Mouse (Mus musculus) frontal cortex, postnatal 10 days (tissue): Measurements from ENCODE around the gene Hsf5.

Source experiments
- DNase-seq, 2 experiments: peaks; one replicate each; pipeline ENCODE4 v3.0.0; 2022; ENCODE audit warnings: low spot score in 2 of 2, mixed read lengths in 1 of 2

Hsf5 gene

GRCm38 (mm10) chr11:87639206-87639605 is 22.2 kb downstream of the Hsf5 start:
- DNase-seq: peak in 1 of 2 experiments; percentile 22

GRCm38 (mm10) chr11:87642865-87643264 is 25.9 kb downstream of the Hsf5 start:
- DNase-seq: no peak

GRCm38 (mm10) chr11:87654693-87655092 is 37.7 kb downstream of the Hsf5 start:
- DNase-seq: no peak

DNA sequence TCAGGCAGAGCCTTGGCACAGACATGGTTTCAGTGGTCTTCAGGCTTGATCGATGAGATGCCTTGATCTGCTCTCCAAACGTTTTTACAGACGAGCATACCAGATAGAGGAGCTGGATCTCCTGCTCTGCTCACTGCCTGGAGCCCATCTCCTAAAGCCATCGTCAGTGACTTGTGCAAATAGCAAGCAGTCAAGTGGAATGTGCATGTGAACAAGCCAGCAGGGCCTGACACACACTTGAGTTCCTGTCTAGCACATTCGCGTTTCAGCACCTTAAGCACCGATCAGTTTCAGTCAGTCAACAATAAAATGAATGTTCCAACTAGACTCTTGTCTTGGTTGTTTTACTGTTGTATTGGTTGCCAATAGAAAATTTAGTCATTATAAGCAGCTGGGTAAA is 42.3 kb downstream of the Hsf5 start:
- DNase-seq: no peak

DNA sequence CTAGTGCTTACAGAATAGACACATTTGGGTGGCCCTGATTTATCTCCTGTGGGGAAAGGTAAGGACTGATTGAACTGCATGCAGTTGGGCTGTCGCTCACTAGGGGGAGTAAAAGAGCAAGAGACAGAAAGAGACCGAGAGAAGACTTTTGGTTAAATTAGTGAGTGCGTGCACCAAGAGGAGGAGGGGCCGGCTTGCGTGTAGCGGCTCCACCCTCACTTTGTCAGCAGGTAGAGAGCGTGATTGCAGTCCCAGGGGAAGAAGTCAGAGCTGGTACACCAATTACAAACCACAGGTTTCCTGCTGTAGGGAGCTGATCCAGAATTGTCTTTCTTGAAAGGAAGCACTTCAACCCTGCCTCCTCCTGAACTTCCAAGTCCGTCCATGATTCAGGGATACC is 45.4 kb downstream of the Hsf5 start, which contains the start of gene Rnf43:
TSS of gene Rnf43 (plus strand) at position 316 of the 400 bp plus-strand sequence.
- DNase-seq: peak; percentile 48 to 74

GRCm38 (mm10) chr11:87662822-87663221 is 45.9 kb downstream of the Hsf5 start:
- no peak for DNase-seq

- no peak for DNase-seq
These were observed 47.0 kb downstream of the Hsf5 start for GRCm38 (mm10) chr11:87663948-87664347.

GRCm38 (mm10) chr11:87664521-87664920 is 47.6 kb downstream of the Hsf5 start:
- DNase-seq: no peak

DNA sequence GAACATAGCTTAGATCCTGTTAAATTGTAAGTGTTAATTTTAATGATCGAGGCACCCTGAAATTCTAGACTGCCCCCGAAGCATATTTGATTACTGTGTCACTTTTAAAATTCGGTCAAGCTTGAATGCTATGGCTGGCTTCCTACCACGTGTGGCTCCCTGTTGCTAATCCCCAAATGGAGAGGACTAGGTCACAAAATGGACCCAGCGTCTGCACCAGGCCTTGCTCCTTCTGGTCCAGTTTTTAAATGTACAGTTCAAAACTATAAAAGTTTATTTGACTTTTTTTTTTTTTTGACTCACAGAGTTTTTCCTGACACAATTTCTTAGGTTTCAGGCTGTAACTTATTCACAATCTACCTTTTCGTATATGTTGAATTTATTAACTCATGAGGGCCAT is 48.3 kb downstream of the Hsf5 start:
- no peak for DNase-seq

- no peak for DNase-seq
These were observed 48.7 kb downstream of the Hsf5 start for GRCm38 (mm10) chr11:87665658-87666057.

DNA sequence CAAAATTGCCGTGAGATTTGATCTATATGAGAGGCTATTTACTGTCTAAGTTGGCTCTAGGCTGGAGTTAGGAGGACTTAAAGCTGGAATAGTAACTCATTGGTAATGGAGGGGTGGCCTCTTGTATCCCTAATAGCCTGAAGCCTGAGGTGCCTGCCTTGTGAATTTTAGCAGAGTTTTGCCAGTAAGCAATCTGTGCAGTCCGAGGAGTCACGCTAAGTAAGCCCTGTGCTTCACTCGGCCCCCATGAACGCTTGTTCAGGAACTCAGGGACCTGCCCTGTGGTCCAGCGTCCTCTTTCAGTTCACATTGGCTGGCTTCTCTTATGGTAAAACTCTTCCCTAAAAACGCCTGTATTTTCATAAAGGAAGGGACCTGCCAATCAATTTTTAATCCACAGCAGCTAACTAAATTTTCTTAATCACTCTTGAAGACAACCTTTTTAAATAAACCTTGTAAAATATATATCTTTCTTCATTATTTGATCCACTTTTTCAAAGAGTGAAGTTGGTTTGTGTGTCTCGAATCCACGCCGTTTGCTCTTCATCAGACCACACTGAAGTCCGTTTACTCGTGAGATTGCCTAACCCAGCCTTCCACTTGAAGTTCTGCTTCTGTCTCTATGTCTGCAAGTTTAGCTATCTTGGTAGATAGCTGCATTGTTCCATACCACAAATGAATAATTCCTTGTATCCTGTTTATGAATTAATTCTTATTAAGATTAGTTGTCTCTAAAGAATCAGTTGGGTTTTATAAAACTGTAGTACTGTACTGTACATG is 49.5 kb downstream of the Hsf5 start:
- no peak for DNase-seq

- DNase-seq: no peak
These were observed 50.4 kb downstream of the Hsf5 start for GRCm38 (mm10) chr11:87667107-87668090.

- DNase-seq: no peak
These were observed 56.3 kb downstream of the Hsf5 start for GRCm38 (mm10) chr11:87673282-87673681.

DNA sequence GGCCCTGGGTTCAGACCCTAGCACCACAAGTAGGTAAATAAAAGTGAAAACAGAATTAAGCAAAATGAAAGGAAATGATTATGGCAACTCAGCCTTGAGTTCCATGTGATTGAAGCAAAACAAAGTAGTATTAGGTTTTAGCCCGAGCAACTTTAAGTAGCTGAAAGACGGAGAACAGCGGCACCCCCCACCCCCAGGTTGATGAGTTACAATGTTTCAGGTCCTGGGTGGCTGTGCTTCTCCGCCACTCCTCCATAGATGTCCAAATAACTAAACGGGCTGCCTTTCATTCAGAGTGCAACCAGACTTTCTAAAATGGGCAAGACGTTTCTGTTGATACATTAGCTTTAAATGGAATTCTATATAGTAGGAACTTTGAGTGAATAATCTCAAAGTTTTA is 58.6 kb downstream of the Hsf5 start:
- DNase-seq: no peak

GRCm38 (mm10) chr11:87677756-87678155 is 60.8 kb downstream of the Hsf5 start:
- no peak for DNase-seq

- no peak for DNase-seq
These were observed 61.6 kb downstream of the Hsf5 start for GRCm38 (mm10) chr11:87678545-87678944.

- DNase-seq: no peak
These were observed 62.0 kb downstream of the Hsf5 start for GRCm38 (mm10) chr11:87678976-87679375.

DNA sequence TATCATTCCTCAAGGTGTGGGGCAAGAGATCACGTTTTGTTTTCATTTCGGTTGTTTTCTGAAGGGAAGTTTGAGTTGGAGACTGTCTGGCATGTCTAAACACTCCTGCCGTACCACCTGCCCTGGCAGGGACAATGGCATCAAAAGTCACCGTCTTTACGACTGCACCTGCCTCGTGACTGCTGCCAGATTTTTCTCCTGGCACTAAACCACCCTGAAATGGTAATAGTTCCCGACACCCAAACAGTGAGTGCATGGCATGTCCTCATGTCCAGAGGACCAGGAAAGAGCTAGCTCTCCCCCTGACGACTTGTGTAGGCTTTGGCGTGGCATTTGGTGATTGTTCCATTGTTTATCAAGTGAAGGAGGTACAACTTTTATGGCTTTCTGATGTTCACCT is 63.8 kb downstream of the Hsf5 start:
- no peak for DNase-seq

DNA sequence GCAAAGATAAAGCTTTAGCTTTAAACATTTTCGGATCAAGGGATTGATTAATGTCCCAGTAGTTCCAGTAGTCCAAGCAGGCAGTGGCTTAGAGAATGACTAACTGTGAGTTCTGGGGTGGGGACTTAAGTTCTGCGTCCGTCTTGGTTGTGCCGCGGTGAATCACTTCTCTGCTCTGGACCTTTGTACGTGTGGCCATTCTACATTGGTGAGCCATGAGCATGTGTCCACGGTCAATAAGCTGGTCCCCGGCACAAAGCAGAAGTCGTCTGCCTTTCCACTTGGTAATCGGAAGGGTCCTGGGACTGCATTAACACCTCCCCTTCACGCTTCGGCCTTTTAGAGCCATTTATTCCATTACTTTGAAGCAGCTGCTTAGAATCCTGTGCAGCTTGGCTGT is 65.1 kb downstream of the Hsf5 start:
- no peak for DNase-seq

DNA sequence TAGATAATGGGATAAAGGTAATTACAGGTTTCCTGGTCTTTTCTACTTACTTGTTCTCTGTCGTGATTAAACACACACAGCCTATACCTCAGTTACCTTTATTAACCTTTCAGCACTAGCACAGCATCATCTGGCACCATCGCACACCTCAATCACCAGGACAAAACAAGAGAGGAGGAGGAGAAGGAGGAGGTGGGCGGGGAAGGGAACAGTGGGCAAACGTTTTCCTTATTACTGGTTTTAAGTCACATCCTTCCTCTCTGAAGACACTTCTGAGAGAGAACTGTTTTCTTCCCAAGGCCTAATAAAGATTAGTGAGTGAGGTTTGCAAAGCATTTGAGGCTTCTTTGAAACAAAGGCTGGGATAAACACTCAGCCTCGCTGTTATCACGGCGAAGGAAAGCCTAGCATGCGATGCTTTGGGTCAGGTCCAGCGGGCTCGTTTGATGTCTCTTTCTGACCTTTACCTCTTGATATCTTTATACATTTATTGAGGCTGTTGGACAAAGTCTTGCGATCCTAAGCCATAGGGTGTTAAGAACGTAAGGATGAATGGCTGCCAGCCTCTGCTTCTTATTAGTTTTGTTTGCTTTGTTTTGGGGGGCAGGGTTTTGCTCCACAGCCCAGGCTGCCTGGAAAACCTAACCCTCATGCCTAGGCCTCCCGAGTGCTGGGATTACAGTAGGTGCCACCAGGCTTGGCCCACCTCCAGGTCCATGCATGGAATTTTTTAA is 66.0 kb downstream of the Hsf5 start:
- no peak for DNase-seq

GRCm38 (mm10) chr11:87686407-87686806 is 69.4 kb downstream of the Hsf5 start:
- no peak for DNase-seq
